Mouse (Mus musculus) forebrain, embryonic 11.5 days (tissue): ENCODE data around the gene Plekhj1. TPM values are rescaled to one million over a fixed set of nuclear protein-coding genes. Genes with fewer than 3 reads are reported as not detected.

Source experiments
- microRNA counts: library from miRNA; unstranded; fragments of <30 nt; microRNA quantifications from one replicate; lab custom pipeline; 2015
- microRNA-seq: library from miRNA; unstranded; fragments of <30 nt; microRNA quantifications from one replicate; pipeline ENCODE4, GENCODE M21; 2016; ENCODE audit not compliant: insufficient number of aligned reads
- polyA plus RNA-seq: library from polyadenylated mRNA; unstranded; fragments of >200 nt; fragmentation: Nextera tagmentation; extraction: Ambion mirVana; gene quantifications from 2 replicates; pipeline ENCODE4 v1.2.1, GENCODE M21; 2014

Gene Plekhj1
- polyA plus RNA-seq, 1 experiment from 2014 or later = 160 TPM

MicroRNAs within 50 kb of the gene (microRNA counts, 519-probe panel; counts per million panel counts)
- microRNA mmu-miR-1982 (lab: Ali Mortazavi, UCI) = 31.2 counts per million

Small RNA genes within 50 kb of the gene (microRNA-seq; reads per million reads assigned to microRNA genes)
- gene Mir1982 = 5.0 reads per million

Other genes starting within 250 kb of the Plekhj1 start
- gene Rexo1, start 237.1 kb downstream of the Plekhj1 start, polyA plus RNA-seq = 34.9 and 37.1 TPM in 2 replicates
- gene Klf16, start 221.3 kb downstream of the Plekhj1 start, polyA plus RNA-seq = 5.9 and 7.7 TPM in 2 replicates
- 94.6 and 121 TPM in 2 replicates for gene Abhd17a, start 208.3 kb downstream of the Plekhj1 start, polyA plus RNA-seq
- gene Scamp4, start 195.8 kb downstream of the Plekhj1 start, polyA plus RNA-seq = 67.7 and 78.5 TPM in 2 replicates
- gene Adat3, start 195.7 kb downstream of the Plekhj1 start, polyA plus RNA-seq = 7.6 and 9.5 TPM in 2 replicates
- gene Gm49322, start 192.6 kb downstream of the Plekhj1 start, polyA plus RNA-seq = 3.6 and 4.7 TPM in 2 replicates
- 134 TPM in 2 replicates for gene Csnk1g2, start 175.8 kb downstream of the Plekhj1 start, polyA plus RNA-seq
- gene Btbd2, start 141.6 kb downstream of the Plekhj1 start, polyA plus RNA-seq = 78.3 and 97.3 TPM in 2 replicates
- gene Mknk2, start 120.5 kb downstream of the Plekhj1 start, polyA plus RNA-seq = 85.1 and 87.0 TPM in 2 replicates
- gene Mob3a, start 96.6 kb downstream of the Plekhj1 start, polyA plus RNA-seq = 57.9 and 61.1 TPM in 2 replicates
- gene Izumo4, start 96.4 kb downstream of the Plekhj1 start, polyA plus RNA-seq = 4.8 and 7.2 TPM in 2 replicates
- 84.2 and 86.3 TPM in 2 replicates for gene Ap3d1, start 56.4 kb downstream of the Plekhj1 start, polyA plus RNA-seq
- 34.5 and 34.9 TPM in 2 replicates for gene Dot1l, start 43.4 kb downstream of the Plekhj1 start, polyA plus RNA-seq
- gene Sf3a2, start 428 bp downstream of the Plekhj1 start, polyA plus RNA-seq = 116 and 119 TPM in 2 replicates
- 0.15 and 0.16 TPM in 2 replicates for gene Amh, start 6.6 kb upstream of the Plekhj1 start, polyA plus RNA-seq
- 0.47 and 0.59 TPM in 2 replicates for gene Jsrp1, start 14.9 kb upstream of the Plekhj1 start, polyA plus RNA-seq
- gene Oaz1, start 28.0 kb upstream of the Plekhj1 start, polyA plus RNA-seq = 1,775 and 1,994 TPM in 2 replicates
- gene Lingo3, start 45.4 kb upstream of the Plekhj1 start, polyA plus RNA-seq = 1.2 and 2.1 TPM in 2 replicates
- gene Lsm7, start 56.6 kb upstream of the Plekhj1 start, polyA plus RNA-seq = 308 and 322 TPM in 2 replicates
- 37.0 and 39.8 TPM in 2 replicates for gene Sppl2b, start 56.6 kb upstream of the Plekhj1 start, polyA plus RNA-seq
- gene Tmprss9, start 73.2 kb upstream of the Plekhj1 start, polyA plus RNA-seq = 0.08 and 0.12 TPM in 2 replicates
- 313 and 317 TPM in 2 replicates for gene Timm13, start 102.3 kb upstream of the Plekhj1 start, polyA plus RNA-seq
- gene Lmnb2, start 119.6 kb upstream of the Plekhj1 start, polyA plus RNA-seq = 29.8 and 30.9 TPM in 2 replicates
- 10.7 and 13.0 TPM in 2 replicates for gene Gadd45b, start 131.4 kb upstream of the Plekhj1 start, polyA plus RNA-seq
- gene Gng7, start 216.3 kb upstream of the Plekhj1 start, polyA plus RNA-seq = 8.0 and 9.2 TPM in 2 replicates
- gene Diras1, start 227.0 kb upstream of the Plekhj1 start, polyA plus RNA-seq = 1.5 and 2.2 TPM in 2 replicates
- gene Slc39a3, start 238.8 kb upstream of the Plekhj1 start, polyA plus RNA-seq = 19.4 and 21.6 TPM in 2 replicates